Mouse (Mus musculus) Patski (cell line): ENCODE results near the gene 5730596B20Rik. TPM values are rescaled to one million over a fixed set of nuclear protein-coding genes. Genes with fewer than 3 reads are reported as not detected.

Source experiments
- ATAC-seq: fragments of 100-300 bp; one replicate; pipeline ENCODE4 v1.8.0; 2021
- CTCF ChIA-PET: fragments of 350-600 bp; sonication (Branson Sonifier 250); formaldehyde crosslinking; loops from one replicate; lab custom pipeline; 2022; ENCODE audit warnings: inconsistent platforms; lab: Charles Lee
- POLR2A ChIA-PET: fragments of 350-600 bp; sonication (Branson Sonifier 250); formaldehyde crosslinking; loops from one replicate; lab custom pipeline; 2022; ENCODE audit warnings: antibody characterized with exemption, inconsistent platforms; lab: Charles Lee
- DNase-seq: peaks from one replicate; pipeline ENCODE4 v3.0.0-alpha.2; 2011; ENCODE audit warnings: low read depth, low spot score
- H3K27me3 ChIP-seq: fragments of 371-371 bp; one replicate; pipeline ENCODE4 v1.5.1; 2021
- CTCF ChIP-seq: fragments of 100-300 bp; IDR thresholded peaks from one replicate; pipeline ENCODE4 v1.5.1; 2021
- in situ Hi-C: fragments of 300-500 bp; cut with MboI; formaldehyde crosslinking; loops from 3 replicates; pipeline ENCODE4 v1.11.1; 2018; ENCODE audit warnings: low pct_unique_long_range_greater_than_20kb, mixed read lengths
- polyA plus RNA-seq: library from polyadenylated mRNA; unstranded; gene quantifications from one replicate; pipeline ENCODE4 v1.2.3, GENCODE M21; 2021

Gene 5730596B20Rik
- polyA plus RNA-seq, 1 experiment from 2014 or later: 1.6 TPM

DNA sequence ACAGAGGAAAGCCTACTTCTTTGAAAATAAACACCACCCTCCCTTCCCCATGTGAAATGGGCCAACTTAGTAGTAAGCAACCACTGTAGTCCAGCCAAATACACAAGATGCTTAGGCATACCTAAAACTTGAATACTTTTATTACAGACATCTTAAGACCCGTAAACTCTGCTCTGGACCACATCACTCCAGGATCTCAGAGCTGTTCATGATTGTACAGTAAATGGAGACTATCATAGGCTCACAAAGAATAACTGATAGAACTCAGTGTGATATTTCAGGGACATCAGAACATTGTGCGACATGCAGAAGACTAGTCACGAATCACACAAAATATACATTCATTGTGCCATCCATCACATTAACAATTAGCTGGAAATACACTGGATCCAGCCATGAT, 21.8 kb upstream of the 5730596B20Rik start:
- TF ChIP-seq CTCF: no peak
- DNase-seq: no peak

DNA sequence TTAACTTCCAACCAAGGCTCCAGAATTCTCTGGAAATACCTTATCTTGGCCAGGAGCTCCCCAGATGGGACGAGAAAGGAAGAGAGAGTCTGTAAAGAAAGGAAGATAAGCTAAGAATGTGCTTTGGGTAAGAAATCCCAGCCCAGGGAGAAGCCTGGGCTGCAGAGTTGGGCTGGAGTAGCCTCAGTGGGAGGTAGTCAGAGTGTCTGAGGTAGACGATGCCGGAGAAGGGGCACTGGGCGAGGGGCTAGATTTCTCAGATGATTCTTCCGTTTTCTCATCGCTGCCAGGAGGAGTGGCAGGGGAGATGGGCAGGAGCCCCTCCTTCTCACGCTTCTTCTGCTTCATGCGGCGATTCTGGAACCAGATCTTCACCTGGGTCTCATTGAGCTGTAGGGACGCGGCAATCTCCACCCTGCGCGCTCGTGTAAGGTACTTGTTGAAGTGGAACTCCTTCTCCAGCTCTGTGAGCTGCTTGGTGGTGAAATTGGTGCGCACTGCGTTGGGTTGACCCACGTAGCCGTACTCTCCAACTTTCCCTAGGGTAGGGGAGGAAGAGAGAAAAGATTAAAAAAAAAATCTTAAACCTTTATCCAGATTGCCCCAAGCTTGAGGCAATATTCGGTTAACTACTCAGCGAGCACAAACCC, 20.6 kb upstream of the 5730596B20Rik start:
- H3K27me3 ChIP-seq: no peaks in the 10 kb centered on the region
- in situ Hi-C loops: no loop called here
- ATAC-seq: no peak
- TF ChIP-seq CTCF: no peak
- CTCF ChIA-PET: no interaction called here
- POLR2A ChIA-PET: interaction anchor here (0.6 kb wide), 1 partner anchor 245 kb away, joined by 3 read pairs; no protein-coding TSS in a partner anchor
- no peak for DNase-seq

More for the DNA sequence above, 21.8 kb upstream of the 5730596B20Rik start:
- CTCF ChIA-PET: no interaction called here
- in situ Hi-C loops: no loop called here
- POLR2A ChIA-PET: no interaction called here
- ATAC-seq: no peak
- H3K27me3 ChIP-seq: no peaks in the 10 kb centered on the region

DNA sequence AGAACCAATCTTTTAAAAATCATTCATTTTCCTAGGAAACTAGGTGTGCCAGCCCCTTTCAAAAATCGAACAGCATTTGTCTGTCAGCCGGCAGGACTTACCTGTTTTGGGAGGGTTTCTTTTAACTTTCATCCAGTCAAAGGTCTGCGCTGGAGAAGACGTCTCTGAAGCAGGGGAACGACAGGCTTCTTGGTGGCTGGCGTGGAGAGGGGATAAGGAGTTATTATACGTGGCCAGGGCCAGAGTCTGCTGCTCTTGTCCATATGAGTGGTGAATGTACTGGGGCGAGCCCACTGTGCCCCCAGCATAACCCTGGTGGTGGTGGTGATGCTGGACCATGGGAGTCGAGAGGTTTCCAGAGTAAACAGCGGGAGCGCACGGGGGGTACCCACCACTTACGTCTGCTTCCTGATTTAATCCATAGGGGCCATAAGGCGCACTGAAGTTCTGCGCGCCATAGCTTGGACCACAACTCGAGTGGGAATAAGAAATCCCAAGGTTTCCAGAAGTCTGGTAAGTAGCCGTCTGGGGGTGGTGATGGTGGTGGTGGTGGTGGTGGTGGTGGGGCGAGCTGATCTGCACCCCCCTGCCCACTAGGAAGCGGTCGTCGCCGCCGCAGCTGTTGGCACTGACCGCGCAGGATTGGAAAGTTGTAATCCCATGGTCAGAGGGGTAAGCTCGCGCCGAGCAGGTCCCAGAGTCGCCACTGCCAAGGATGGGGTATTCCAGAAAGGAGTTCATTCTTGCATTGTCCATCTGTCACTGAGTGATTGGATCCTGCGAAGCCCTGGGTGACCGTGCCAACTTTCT, 19.6 kb upstream of the 5730596B20Rik start:
- no peaks in the 10 kb centered on the region for H3K27me3 ChIP-seq
- no peak for DNase-seq
- no peak for TF ChIP-seq CTCF
- peak; percentile 19 for ATAC-seq
- CTCF ChIA-PET: no interaction called here
- POLR2A ChIA-PET: interaction anchor here (1.0 to 1.5 kb wide), 3 partner anchors 10 to 54 kb away, joined by 3 to 6 read pairs (median 3); partner anchors contain the start of gene 5730596B20Rik
- in situ Hi-C loops: no loop called here

DNA sequence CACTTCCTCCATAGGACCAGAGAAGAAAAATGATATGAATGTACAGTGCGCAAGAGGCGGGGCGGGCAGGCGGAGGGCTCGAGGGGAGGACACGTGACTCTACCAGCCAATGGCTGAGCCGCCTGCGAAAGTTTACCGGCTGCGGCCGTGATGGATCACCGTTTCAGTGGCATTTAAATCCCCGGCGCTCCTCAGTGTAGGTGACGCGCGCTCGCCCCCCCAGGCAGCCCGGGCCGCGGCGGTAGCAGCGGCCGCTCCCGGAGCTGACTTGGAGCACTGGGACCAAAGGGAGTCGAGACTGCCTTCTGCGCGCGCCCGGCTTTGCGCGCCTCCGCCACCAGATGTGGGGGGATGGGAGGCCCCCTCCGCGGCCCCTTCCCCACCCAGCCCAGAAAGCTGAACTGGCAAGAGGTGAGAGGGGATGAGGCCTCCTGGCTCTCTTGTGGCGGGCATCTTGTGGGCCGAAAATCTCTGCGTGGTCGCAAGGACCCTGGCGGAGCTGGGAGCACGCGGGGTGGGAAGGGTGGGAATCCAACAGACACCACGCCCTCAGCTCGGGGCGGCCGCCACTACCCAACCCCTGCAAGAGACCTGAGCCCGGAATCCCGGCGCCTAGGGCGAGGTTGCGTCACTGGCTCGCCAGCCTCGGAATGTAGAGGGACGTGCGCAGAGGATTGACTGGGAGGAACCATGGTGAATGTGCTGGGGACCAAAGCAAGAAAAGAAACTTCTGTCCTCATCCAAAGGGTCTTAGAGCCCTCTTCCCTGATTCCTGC, 18.8 kb upstream of the 5730596B20Rik start, which contains the start of gene Hoxa1:
Gene Hoxa1 (minus strand): TSS at position 42 of the 776 bp plus-strand sequence.
- H3K27me3 ChIP-seq: no peaks in the 10 kb centered on the region
- in situ Hi-C loops: no loop called here
- DNase-seq: no peak
- TF ChIP-seq CTCF: no peak
- peak; percentile 70 for ATAC-seq
- ChIA-PET POLR2A (interaction anchor here (0.6 to 1.5 kb wide), 10 partner anchors 9 to 156 kb away, joined by 3 to 7 read pairs (median 3); partner anchors contain the start of genes 5730596B20Rik and Hoxa6), CTCF (interaction anchor here (1.2 to 1.9 kb wide), 3 partner anchors 19 to 39 kb away, joined by 3 to 6 read pairs (median 4); partner anchors contain the start of gene 5730596B20Rik)

DNA sequence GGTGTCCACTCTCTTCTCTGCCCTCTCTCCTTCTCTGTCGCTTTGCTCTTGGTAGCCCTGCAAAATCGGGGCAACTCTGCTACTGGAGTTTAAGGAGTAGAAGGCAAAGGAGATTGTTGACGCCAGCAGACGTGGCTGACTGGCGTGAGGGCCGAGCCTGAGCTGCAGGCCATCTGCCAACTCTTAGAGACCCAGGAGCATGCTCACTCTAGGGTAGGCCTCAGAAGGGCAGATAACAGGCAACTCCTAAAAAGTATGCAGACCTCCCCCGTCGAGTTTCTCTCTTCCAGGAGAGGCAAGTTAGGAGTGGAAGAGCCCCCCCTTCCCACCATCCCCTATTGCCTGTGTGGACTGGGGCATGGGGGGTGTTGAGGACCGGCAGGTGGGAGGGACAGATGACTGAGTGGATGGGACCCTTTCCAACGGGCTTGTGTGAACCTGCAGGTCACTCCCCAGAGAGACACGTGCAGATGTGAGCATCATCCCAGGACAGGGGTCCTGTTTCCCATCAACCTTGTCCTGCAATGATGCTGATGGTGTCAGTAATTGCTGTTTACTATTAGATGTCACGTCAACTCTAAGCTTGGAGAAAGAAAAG, 18.0 kb upstream of the 5730596B20Rik start:
- no peak for TF ChIP-seq CTCF
- in situ Hi-C loops: no loop called here
- ChIA-PET CTCF (interaction anchor here (1.2 to 1.9 kb wide), 3 partner anchors 19 to 38 kb away, joined by 3 to 6 read pairs (median 4); partner anchors contain the start of gene 5730596B20Rik), POLR2A (interaction anchor here (0.6 to 1.6 kb wide), 10 partner anchors 13 to 157 kb away, joined by 3 to 8 read pairs (median 4); partner anchors contain the start of genes 5730596B20Rik and Hoxa6)
- no peaks in the 10 kb centered on the region for H3K27me3 ChIP-seq
- no peak for DNase-seq
- peak; percentile 13 for ATAC-seq

DNA sequence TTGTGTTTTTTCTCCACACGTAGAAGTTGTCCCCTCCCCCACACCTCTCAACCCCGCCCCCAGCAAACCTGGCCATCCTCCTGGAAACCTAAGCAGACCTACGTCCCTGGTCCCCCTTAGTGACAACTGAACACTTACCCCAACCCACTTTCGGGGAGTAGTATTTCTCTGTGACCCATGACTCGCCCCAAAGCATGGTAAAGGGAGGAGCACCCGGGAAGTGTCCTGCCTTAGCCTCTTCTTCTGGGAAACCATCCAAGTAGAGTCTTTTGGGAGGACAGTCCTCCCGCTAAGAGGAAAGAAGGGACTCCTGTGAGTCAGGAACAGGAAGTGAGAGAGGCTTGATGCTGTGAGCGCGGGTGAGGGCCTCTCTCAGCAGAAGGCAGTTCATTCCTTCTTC, 17.3 kb upstream of the 5730596B20Rik start:
- TF ChIP-seq CTCF: no peak
- no peak for DNase-seq

DNA sequence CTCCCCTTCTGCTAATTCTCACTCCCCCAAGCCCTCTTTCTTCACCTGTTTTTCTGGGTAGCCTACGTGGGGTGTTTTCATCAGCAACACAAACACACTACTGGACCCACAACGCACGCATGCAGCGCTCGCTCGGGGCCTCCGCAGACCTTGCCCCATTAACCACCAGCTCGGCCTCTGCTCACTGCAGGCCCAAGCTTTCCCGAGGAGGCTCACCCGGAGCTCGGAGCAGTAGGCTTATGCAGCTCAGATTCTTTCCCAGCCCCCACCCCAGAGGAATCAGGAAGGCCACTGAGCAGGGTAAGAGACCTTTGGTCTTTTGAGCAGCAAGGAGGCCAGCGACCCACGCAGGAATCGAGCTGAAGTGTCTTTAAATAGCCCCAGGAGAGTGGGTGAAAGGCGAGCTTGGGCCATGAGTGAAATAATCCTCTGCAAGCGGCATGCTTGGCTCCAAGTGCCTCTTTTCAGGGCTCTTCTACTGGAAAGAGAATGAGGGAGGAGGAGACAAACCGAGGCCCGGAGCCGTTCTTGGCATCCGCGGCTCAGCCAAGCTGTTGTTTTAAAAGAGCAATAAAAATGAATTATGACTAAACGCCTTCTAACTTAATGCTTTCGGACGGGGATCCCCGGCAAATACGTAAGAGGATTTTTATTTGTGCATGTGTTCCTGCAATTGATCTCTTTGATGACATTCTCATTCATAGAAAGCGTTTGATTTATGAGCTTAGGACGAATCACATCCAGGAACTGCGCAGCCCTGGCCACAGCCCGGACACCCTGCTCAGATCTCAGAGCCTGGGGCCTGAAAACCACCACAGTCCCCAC, 16.6 kb upstream of the 5730596B20Rik start:
- CTCF ChIA-PET: interaction anchor here (0.8 to 1.9 kb wide), 7 partner anchors 12 to 80 kb away, joined by 3 to 6 read pairs (median 4); partner anchors contain the start of genes 5730596B20Rik and Hoxa10
- no peak for ATAC-seq

More for the DNA sequence above, 17.3 kb upstream of the 5730596B20Rik start:
- ChIA-PET POLR2A (interaction anchor here (0.6 to 2.2 kb wide), 7 partner anchors 18 to 151 kb away, joined by 3 to 8 read pairs (median 6); partner anchors contain the start of genes 5730596B20Rik and Skap2), CTCF (interaction anchor here (1.0 to 1.9 kb wide), 5 partner anchors 18 to 81 kb away, joined by 3 to 6 read pairs (median 4); partner anchors contain the start of genes 5730596B20Rik and Hoxa10)
- in situ Hi-C loops: no loop called here
- peak; percentile 29 for ATAC-seq
- no peaks in the 10 kb centered on the region for H3K27me3 ChIP-seq

DNA sequence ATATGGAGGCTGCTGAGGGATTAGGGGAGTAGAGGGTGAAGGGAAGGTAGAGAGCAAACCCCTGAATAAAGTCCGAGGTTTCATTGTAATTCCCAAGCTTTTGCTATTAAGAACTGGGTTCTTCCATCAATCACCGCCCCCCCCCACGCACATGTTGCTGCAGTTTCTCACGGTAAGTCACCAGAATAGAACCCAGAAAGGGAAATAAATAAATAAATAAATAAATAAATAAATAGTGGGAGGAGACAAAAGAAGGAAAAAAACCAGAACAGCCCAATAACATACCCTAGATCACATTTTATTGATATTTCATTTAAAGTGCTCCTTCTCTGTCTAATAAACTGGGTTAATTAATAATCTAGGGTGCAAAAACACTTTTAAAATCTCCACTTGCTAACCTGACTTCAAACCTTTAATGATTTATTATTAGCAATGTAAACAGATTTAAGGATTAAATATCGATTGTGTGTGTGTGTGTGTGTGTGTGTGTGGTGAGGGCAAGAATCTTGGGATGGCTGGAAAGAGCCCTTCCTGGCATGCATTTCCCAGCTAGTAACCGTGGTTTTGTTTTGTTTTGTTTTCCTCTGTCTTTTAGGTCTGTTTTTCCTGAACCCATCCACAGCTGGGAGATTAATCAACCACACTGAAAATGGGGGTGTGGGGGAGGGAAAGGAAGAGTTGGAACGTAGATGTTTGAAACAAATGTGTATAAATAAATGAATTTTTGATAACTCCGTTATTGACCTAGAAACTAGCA, 15.8 kb upstream of the 5730596B20Rik start:
- POLR2A ChIA-PET: interaction anchor here (0.6 to 2.3 kb wide), 9 partner anchors 10 to 156 kb away, joined by 3 to 16 read pairs (median 3); partner anchors contain the start of gene Skap2
- no peaks in the 10 kb centered on the region for H3K27me3 ChIP-seq
- CTCF ChIA-PET: interaction anchor here (0.8 to 1.7 kb wide), 6 partner anchors 11 to 80 kb away, joined by 3 to 6 read pairs (median 4); partner anchors contain the start of gene Hoxa10
- in situ Hi-C loops: no loop called here
- TF ChIP-seq CTCF: no peak
- no peak for ATAC-seq
- DNase-seq: no peak

More for the DNA sequence above, 16.6 kb upstream of the 5730596B20Rik start:
- POLR2A ChIA-PET: interaction anchor here (0.8 to 2.3 kb wide), 10 partner anchors 11 to 152 kb away, joined by 3 to 16 read pairs (median 6); partner anchors contain the start of genes 5730596B20Rik and Skap2
- no peak for DNase-seq
- no peak for TF ChIP-seq CTCF
- H3K27me3 ChIP-seq: no peaks in the 10 kb centered on the region
- in situ Hi-C loops: no loop called here
